Mouse (Mus musculus) heart, adult 2 months (tissue): ENCODE measurements around the gene Upp2.

ENCODE experiments used
- CTCF ChIP-seq: fragments of 200-600 bp; IDR thresholded peaks from 2 replicates; pipeline ENCODE4 v1.8.1; 2022; ENCODE audit warnings: antibody characterized with exemption, mild to moderate bottlenecking, moderate library complexity
- EP300 ChIP-seq: fragments of 200-500 bp; IDR thresholded peaks from 2 replicates; pipeline ENCODE4 v1.6.1; 2011; ENCODE audit warnings: low read depth, low read length, control low read depth; ENCODE audit not compliant: insufficient read depth
- POLR2A ChIP-seq: fragments of 200-500 bp; IDR thresholded peaks from 2 replicates; pipeline ENCODE4 v1.6.1; 2011; ENCODE audit warnings: mild to moderate bottlenecking, low read depth, low read length, control low read depth; ENCODE audit not compliant: insufficient read depth

GRCm38 (mm10) chr2:58765141-58765540, 198.0 kb downstream of the Upp2 start:
- TF ChIP-seq POLR2A (no peak), CTCF (no peak), EP300 (no peak)
